ENCODE assay signal across 20 mouse cellular contexts in the genomic region with DNA sequence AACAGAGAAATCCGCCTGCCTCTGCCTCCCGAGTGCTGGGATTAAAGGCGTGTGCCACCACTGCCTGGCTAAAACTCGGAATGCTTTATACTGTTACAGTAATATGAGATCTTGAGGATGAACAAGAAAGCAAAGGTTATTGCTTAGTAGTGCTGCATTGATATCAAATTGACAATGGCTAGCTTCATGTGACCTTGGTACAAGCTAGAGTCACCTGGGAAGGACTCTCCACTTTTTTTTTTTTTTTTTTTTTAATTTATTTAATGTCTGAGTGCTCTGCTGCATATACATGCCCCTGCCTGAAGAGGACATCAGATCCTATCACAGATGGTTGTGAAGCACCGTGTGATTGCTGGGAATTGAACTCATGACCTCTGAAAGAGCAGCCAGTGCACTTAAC. TPM values are rescaled to one million over a fixed set of nuclear protein-coding genes. Genes with fewer than 3 reads are reported as not detected.
DNase-seq lines count a peak whose midpoint lies in the region; ATAC-seq and TF ChIP-seq lines count a peak whose summit lies in the region.
"Had no signal": no experiment of that assay in that cellular context is flagged by ENCODE, and none has a peak within 500 bp of the region (broad histone marks: within the 10 kb centered on the region; RNA-seq: fewer than 3 reads in every experiment).

No protein-coding gene starts in this region.

- peaks cover 17% of the 10 kb centered on the region; the same call in 1 of the 2 replicates for H3K36me3 ChIP-seq in midbrain, embryonic 11.5 days (ENCODE audit: control insufficient read depth, insufficient read depth, low read length)
- peaks cover 30% of the 10 kb centered on the region for H3K36me3 ChIP-seq in midbrain, embryonic 16.5 days (ENCODE audit: control insufficient read depth, insufficient read depth, low read length)
- H3K36me3 ChIP-seq in ES-E14 (ENCODE audit: control insufficient read depth, insufficient read depth, low read length, poor library complexity, severe bottlenecking), result peaks cover 6% of the 10 kb centered on the region; the same call in 1 of the 2 replicates
- peaks cover 40% of the 10 kb centered on the region for H3K36me3 ChIP-seq in forebrain, embryonic 14.5 days (ENCODE audit: control insufficient read depth, insufficient read depth, low read length)

- no peaks in the 10 kb centered on the region for H3K27me3 ChIP-seq in midbrain, embryonic 11.5 days (ENCODE audit: control insufficient read depth, insufficient read depth, low read length)
- H3K27me3 ChIP-seq in midbrain, embryonic 16.5 days (ENCODE audit: control insufficient read depth, insufficient read depth, low read depth, low read length), result no peaks in the 10 kb centered on the region
- H3K27me3 ChIP-seq in forebrain, embryonic 14.5 days (replicated peaks; ENCODE audit: control insufficient read depth, insufficient read depth, low read length), result no peaks in the 10 kb centered on the region
- H3K27me3 ChIP-seq: CH12.LX, Patski had no signal

- DNase-seq in midbrain, embryonic 11.5 days (ENCODE audit: low spot score, missing footprints), result peak; percentile 51
- DNase-seq in ES-E14 (ENCODE audit: low read depth, low spot score), result no peak
- DNase-seq in forebrain, embryonic 14.5 days (ENCODE audit: low spot score), result no peak
- DNase-seq: adrenal gland, adult 2 months; adrenal gland, adult 8-10 months; adrenal gland, postnatal 10 days; adrenal gland, postnatal 14 days; adrenal gland, postnatal 25 days; adrenal gland, postnatal 36 days; B cell, adult 2 months; cerebellum, adult 11 months; cerebellum, adult 11-12 months; cerebellum, adult 18-20 months; cerebellum, adult 2 months had no signal

- no peak overlapping the region for H3K4me2 ChIP-seq in midbrain, embryonic 11.5 days
- no peak overlapping the region for H3K4me2 ChIP-seq in midbrain, embryonic 16.5 days (ENCODE audit: low read length)
- no peak overlapping the region for H3K4me2 ChIP-seq in forebrain, embryonic 14.5 days (ENCODE audit: low read length)

- ATAC-seq in midbrain, embryonic 11.5 days (ENCODE audit: low FRiP score), result no peak
- ATAC-seq in midbrain, embryonic 16.5 days, result no peak
- ATAC-seq in forebrain, embryonic 14.5 days, result no peak
- ATAC-seq: activated CD4-positive, CD25-positive, alpha-beta regulatory T cell, adult 4 months; CD4-positive, CD25-positive, alpha-beta regulatory T cell, adult 4 months; Patski had no signal

- H3K4me3 ChIP-seq in midbrain, embryonic 11.5 days (ENCODE audit: low read depth, low read length), result no peak overlapping the region
- no peak overlapping the region for H3K4me3 ChIP-seq in midbrain, embryonic 16.5 days (ENCODE audit: low read depth, low read length)
- H3K4me3 ChIP-seq in ES-E14 (ENCODE audit: insufficient read depth in 1 of 2, low read depth in 1 of 2, low read length in 2 of 2, poor library complexity in 1 of 2, severe bottlenecking in 1 of 2), result no peak overlapping the region
- H3K4me3 ChIP-seq in forebrain, embryonic 14.5 days (ENCODE audit: low read depth, low read length), result no peak overlapping the region

- H3K27ac ChIP-seq in midbrain, embryonic 11.5 days (ENCODE audit: low read depth, low read length), result no peak overlapping the region
- H3K27ac ChIP-seq in midbrain, embryonic 16.5 days (ENCODE audit: low read length), result no peak overlapping the region
- H3K27ac ChIP-seq in ES-E14 (ENCODE audit: insufficient read depth, low read depth, low read length, poor library complexity, severe bottlenecking), result no peak overlapping the region
- H3K27ac ChIP-seq in forebrain, embryonic 14.5 days (ENCODE audit: low read depth, low read length), result no peak overlapping the region

- 91% methylated on average over 5 of the region's 5 CpGs for WGBS in midbrain, embryonic 11.5 days
- 96% methylated on average over 5 of the region's 5 CpGs for WGBS in midbrain, embryonic 16.5 days
- 97% methylated on average over 5 of the region's 5 CpGs for WGBS in forebrain, embryonic 14.5 days

- no peaks in the 10 kb centered on the region for H3K4me1 ChIP-seq in midbrain, embryonic 11.5 days (ENCODE audit: control insufficient read depth, insufficient read depth, low read length)
- H3K4me1 ChIP-seq in midbrain, embryonic 16.5 days (ENCODE audit: control insufficient read depth, insufficient read depth, low read length), result no peaks in the 10 kb centered on the region
- peaks cover 0 to 6% of the 10 kb centered on the region in 2 experiments; a peak in 1 of 4 replicates for H3K4me1 ChIP-seq in ES-E14 (ENCODE audit: control insufficient read depth in 2 of 2, insufficient read depth in 2 of 2, low read length in 2 of 2, poor library complexity in 1 of 2)
- H3K4me1 ChIP-seq in forebrain, embryonic 14.5 days (ENCODE audit: control insufficient read depth, insufficient read depth, low read length), result no peaks in the 10 kb centered on the region

- no peak overlapping the region for H3K9ac ChIP-seq in midbrain, embryonic 11.5 days (ENCODE audit: low read length)
- no peak overlapping the region for H3K9ac ChIP-seq in midbrain, embryonic 16.5 days (ENCODE audit: low read depth, low read length)
- H3K9ac ChIP-seq in ES-E14 (ENCODE audit: insufficient read depth, low read depth, low read length, poor library complexity, severe bottlenecking), result no peak overlapping the region
- H3K9ac ChIP-seq in forebrain, embryonic 14.5 days (ENCODE audit: low read length), result no peak overlapping the region

- no peaks in the 10 kb centered on the region; the same call in 1 of the 2 replicates for H3K9me3 ChIP-seq in midbrain, embryonic 11.5 days (ENCODE audit: control insufficient read depth, low read length)
- H3K9me3 ChIP-seq in midbrain, embryonic 16.5 days (replicated peaks; ENCODE audit: control insufficient read depth, low read length, poor library complexity, severe bottlenecking), result no peaks in the 10 kb centered on the region; the same call in 1 of the 2 replicates
- no peaks in the 10 kb centered on the region for H3K9me3 ChIP-seq in ES-E14 (ENCODE audit: control insufficient read depth, insufficient read depth, low read depth, low read length)
- H3K9me3 ChIP-seq in forebrain, embryonic 14.5 days (replicated peaks; ENCODE audit: control insufficient read depth, low read length), result no peaks in the 10 kb centered on the region
- H3K9me3 ChIP-seq: G1E had no signal

- in situ Hi-C loops in ES-E14 (cut with MboI; ENCODE audit: low sequenced_read_pairs in 2 of 2, unreplicated experiment in 2 of 2), result no loop called here

TF ChIP-seq in ES-E14, 5 proteins besides CTCF, POLR2A, EP300 and RAD21:
- peak; percentile 55; the same call in 1 of the 2 replicates for TF ChIP-seq ZNF384 (IDR thresholded peaks at IDR 0.05; ENCODE audit: low read depth, low read length)
- TF ChIP-seq CHD2 (IDR thresholded peaks at IDR 0.05; ENCODE audit: low read depth, low read length), result no peak

RNA-seq across cellular contexts. Expression of a gene that starts 18.2 kb away (rescaled TPM):
- 174 and 182 TPM in 2 replicates for polyA plus RNA-seq in midbrain, embryonic 11.5 days (2014; fragmentation: Nextera tagmentation; extraction: Ambion mirVana)
- 179 and 191 TPM in 2 replicates for polyA plus RNA-seq in midbrain, embryonic 16.5 days (2015; fragmentation: Nextera tagmentation; extraction: Ambion mirVana)
- 104 and 139 TPM in 2 replicates for total RNA-seq in ES-E14 (2012; rRNA removed)
- polyA plus RNA-seq in forebrain, embryonic 14.5 days (2014; fragmentation: Nextera tagmentation; extraction: Ambion mirVana), result 213 and 231 TPM in 2 replicates
